Mouse (Mus musculus) layer of hippocampus, postnatal 10 days (tissue): ENCODE data around the gene Rad52. TPM values are rescaled to one million over a fixed set of nuclear protein-coding genes. Genes with fewer than 3 reads are reported as not detected.

Experiments
- total RNA-seq, 2 experiments: library from RNA; stranded (reverse); gene quantifications; 2 replicates each; pipeline ENCODE4 v1.2.3; 2021

Rad52 gene
- total RNA-seq, 2 experiments from 2014 or later: 26.0 to 29.8 TPM

Other genes with a start within 250 kb of the Rad52 start
- 100 to 1,000 TPM; 114 to 124 TPM for gene Erc1, start 54.5 kb upstream of the Rad52 start, total RNA-seq
- gene Wnk1, start 136.0 kb downstream of the Rad52 start, total RNA-seq: 100 to 1,000 TPM; 143 to 145 TPM
- under 1 TPM in 1 of 2 experiments, not detected in 1; 0.56 TPM for gene Ninj2, start 190.7 kb downstream of the Rad52 start, total RNA-seq